Mouse (Mus musculus) adrenal gland, postnatal 14 days (tissue): ENCODE measurements around the gene Hoxb2. TPM values are rescaled to one million over a fixed set of nuclear protein-coding genes. Genes with fewer than 3 reads are reported as not detected.

Source experiments
- microRNA-seq, 2 experiments: library from miRNA; unstranded; fragments of <30 nt; microRNA quantifications; one replicate each; pipeline ENCODE4 v1.2.0; 2021
- total RNA-seq: library from RNA; stranded (reverse); gene quantifications from 2 replicates; pipeline ENCODE4 v1.2.3, GENCODE M21; 2021

The Hoxb2 gene
- total RNA-seq, 1 experiment from 2014 or later: 18.0 TPM

Small RNA genes lying within 50 kb of the gene (microRNA-seq; reads per million reads assigned to microRNA genes)
- gene Mir10a: 35,720 to 56,963 reads per million in 2 experiments

Other genes with a start within 250 kb of the Hoxb2 start
- not detected in 2 replicates for gene Calcoco2, start 238.6 kb upstream of the Hoxb2 start, total RNA-seq
- gene Ttll6, start 216.7 kb upstream of the Hoxb2 start, total RNA-seq: not detected in 2 replicates
- not detected in 2 replicates for gene Hoxb13, start 156.2 kb upstream of the Hoxb2 start, total RNA-seq
- gene Hoxb9, start 79.1 kb upstream of the Hoxb2 start, total RNA-seq: 99.3 and 156 TPM in 2 replicates
- 56.7 and 59.4 TPM in 2 replicates for gene Hoxb8, start 68.6 kb upstream of the Hoxb2 start, total RNA-seq
- gene Hoxb7, start 63.9 kb upstream of the Hoxb2 start, total RNA-seq: 34.3 and 37.8 TPM in 2 replicates
- gene Hoxb6, start 58.0 kb upstream of the Hoxb2 start, total RNA-seq: 35.7 and 39.8 TPM in 2 replicates
- 17.1 and 18.7 TPM in 2 replicates for gene Hoxb5, start 47.2 kb upstream of the Hoxb2 start, total RNA-seq
- 14.0 and 15.7 TPM in 2 replicates for gene Hoxb4, start 32.3 kb upstream of the Hoxb2 start, total RNA-seq
- 17.1 and 26.0 TPM in 2 replicates for gene Hoxb3, start 27.2 kb upstream of the Hoxb2 start, total RNA-seq
- not detected in 2 replicates for gene Hoxb1, start 15.2 kb downstream of the Hoxb2 start, total RNA-seq
- gene Skap1, start 114.1 kb downstream of the Hoxb2 start, total RNA-seq: 4.0 and 12.9 TPM in 2 replicates